Mouse (Mus musculus): ENCODE measurements at regions not wholly inside any gene's neighbourhood (a gene's known extent, or its start where the extent isn't known, plus 50 kb on each side); places are given as distances from the start of the nearest gene placed in this dataset.
A peak's percentile ranks its signal among the peaks of the same experiment; 100 is the strongest.

DNA sequence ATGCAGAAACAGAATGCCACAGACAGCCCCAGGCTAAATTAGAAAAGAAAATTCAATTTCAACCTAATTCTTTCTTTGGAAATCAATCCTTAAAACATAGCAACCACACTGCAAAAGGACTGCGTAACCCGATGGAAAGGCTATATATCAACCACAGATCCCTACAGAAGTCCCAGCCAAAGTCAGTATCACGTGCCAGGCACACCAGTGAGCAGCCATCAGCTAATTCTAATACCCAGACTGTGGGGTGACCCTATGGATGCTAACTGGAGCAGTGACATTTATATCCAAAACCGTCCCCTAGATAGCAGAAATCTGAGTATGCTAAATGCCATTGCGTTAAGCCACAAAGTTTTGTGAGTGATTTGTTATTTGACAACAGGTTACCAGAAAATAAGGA, 286.5 kb upstream of the N6amt1 start:
- DNase-seq, result no peak

- no peak for DNase-seq
These were observed 293.5 kb upstream of the N6amt1 start for GRCm38 (mm10) chr16:87060473-87060872.

DNA sequence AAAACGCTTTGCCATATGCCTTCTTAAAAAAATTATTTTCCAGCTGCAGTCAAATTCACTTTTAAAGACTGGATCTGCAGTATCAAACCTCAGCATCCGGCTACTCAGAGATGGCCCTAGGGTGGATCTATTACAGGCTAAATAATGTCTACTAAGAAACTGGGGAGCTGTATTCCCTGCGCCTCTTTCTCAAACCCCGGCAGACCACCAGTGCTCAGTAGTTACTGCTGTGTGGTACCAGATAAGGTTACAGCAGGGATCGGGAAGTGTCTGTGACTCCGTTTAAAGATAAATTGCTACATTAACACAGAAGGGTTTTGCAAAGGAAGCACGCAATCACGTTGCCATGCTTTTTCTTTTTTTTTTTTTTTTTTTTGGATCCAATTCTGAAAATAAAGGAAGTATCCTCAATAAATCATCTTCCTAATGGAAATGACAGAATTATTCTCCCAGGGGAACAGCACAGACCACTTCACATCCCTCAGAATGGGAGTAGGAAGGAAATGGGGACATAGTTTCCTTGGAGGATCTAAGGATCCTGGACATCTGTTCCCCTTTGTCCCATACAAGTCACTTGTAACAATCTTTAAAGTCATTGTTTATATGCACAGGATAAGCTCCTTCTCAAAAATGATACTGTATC, 304.1 kb upstream of the N6amt1 start:
- DNase-seq, result no peak

- no peak for DNase-seq
These were observed 309.0 kb upstream of the N6amt1 start for GRCm38 (mm10) chr16:87044773-87045561.

DNA sequence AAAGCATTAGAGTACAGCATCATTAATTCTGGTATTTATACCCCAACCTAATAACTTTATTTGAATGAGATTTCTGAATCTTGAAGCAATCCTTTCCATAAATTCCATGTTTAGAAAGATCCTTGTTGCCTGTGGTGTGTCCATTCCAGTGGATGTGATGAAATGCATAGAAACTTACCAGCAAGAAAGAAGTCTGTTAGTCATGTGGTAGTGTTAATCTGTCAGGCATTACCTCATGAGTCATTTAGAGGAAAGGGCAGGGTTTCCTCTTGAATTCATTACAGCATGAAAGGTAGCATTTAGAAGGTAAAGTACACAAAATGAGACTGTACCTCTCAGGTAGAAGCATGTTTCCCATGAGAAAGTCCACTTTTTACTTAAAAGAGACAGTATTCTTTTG, 310.3 kb upstream of the N6amt1 start:
- DNase-seq, result no peak

DNA sequence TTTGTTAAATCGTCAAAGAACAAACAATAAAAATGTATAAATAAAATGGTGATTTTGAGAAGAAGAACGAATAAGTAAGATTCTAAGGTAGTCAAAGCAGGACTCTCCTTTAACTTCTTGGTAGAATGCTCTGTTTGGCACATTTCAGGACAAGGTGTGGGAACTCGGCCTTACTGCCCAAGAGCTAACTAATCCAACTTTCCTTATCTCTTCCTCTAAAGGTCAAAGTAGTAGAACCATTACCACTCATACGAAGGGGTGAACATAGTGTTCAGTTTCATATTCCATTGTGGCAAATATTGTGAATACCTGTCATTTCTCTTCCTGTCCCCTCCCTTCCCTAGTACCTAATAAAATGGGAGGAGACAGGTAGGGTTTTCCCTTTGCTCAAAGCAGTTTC, 313.6 kb upstream of the N6amt1 start:
- no peak for DNase-seq

DNA sequence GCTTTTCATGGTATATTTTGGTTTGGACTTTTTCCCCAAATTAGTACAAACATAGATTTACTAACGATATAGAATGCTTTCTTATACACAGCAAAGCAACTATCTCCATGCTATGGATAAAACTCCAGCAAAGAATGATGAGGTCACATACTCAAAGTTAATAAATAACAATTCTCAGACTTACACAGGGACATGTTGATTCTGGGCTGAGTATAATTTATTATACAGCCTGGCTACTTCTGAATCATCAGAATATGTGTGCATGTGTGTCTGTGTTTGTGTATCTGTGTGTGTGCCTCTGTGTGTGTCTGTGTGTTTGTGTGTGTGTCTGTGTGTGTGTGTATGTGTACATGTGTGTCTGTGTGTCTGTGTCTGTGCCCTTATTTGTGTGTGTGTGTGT, 314.1 kb upstream of the N6amt1 start:
- DNase-seq, result no peak

DNA sequence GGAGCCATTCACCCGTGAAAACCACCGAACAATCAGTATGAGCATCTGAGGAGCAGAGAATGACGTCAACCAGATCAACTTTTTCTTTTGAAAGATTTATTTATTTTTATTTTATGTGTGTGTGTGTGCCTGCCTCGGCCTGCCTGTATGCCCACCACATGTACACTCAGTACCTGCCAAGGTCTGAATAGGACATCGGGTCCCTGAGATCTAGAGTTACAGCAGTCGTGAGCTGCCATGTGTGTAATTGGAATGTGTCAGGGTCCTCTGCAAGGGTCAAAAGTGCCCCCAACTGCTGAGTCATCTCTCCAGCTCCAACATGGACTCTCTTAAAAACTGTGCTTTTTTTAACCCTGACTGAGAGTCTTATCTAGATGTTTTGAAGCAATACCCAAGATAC, 316.9 kb upstream of the N6amt1 start:
- DNase-seq, result no peak

- DNase-seq, result no peak
These were observed 322.1 kb upstream of the N6amt1 start for GRCm38 (mm10) chr16:87031836-87032235.

GRCm38 (mm10) chr16:87028516-87029145, 325.4 kb upstream of the N6amt1 start:
- no peak for DNase-seq

DNA sequence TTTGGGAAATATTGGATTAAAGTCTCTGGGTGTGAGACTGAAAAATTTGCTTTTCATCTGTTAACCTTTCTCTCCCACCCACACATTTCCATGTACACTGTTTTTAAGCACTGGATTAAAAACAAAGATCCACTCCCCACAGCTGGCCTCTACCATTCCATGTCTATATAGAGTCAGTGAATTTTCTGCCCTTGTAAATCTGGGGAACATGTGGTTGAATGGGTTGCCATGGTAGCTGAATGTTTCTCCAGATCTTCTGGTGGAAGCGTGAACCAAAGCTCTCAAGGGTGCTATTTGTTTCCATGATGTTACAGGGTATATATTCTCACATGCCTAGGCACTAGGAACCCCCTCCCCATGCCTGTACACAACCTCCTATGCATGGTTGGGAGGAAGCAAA, 326.4 kb upstream of the N6amt1 start:
- DNase-seq, result no peak

DNA sequence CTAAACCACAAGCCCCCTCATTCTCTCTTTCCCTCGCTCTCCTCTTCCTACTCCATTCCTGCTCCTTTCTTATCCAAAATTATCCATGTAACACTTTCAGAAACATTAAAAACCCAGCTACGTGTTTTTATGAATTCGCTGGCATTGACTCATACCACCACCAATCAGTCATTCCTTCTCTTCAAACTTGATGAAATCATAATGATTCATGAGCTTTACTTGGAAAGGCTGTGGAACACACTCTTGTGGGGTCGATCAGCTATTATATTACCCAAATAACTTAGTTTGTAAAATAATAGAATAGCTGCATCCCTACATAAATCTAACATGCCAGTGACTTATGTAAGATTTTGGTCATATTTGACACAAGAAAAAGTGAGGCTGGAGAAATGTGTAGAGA, 331.9 kb upstream of the N6amt1 start:
- no peak for DNase-seq

DNA sequence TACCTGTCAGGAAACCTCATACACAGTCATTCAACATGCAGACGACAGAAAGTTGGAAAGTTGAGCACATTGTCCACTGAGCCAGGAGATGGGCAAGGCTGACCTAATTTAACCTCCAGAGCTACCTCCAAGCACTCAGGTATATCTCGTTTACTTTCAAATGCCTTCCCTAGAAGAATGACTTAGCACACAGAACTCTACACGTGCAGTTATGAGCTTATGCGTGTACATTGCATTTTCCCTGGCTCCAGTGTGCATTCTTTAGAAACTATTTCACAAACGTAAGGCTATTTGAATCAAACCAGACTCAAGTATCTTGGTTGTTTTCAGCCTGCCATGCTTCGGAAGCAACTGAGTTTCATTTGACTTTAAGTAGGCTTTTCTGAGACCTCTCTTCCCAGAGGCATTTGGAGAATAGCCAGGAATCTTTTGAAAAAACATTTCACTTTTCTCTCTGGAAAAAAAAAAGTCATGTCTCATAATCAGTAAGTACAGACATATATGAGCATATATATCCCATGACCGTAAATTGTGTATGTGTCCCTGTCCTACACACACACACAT, 336.8 kb upstream of the N6amt1 start:
- DNase-seq, result no peak

GRCm38 (mm10) chr16:87001579-87001978, 352.4 kb upstream of the N6amt1 start:
- DNase-seq, result no peak

- no peak for DNase-seq
These were observed 352.9 kb upstream of the N6amt1 start for GRCm38 (mm10) chr16:87001135-87001534.

GRCm38 (mm10) chr16:86971691-86972090, 382.3 kb upstream of the N6amt1 start:
- no peak for DNase-seq

GRCm38 (mm10) chr16:86949681-86950080, 404.3 kb upstream of the N6amt1 start:
- DNase-seq, result no peak

- no peak for DNase-seq
These were observed 408.3 kb upstream of the N6amt1 start for GRCm38 (mm10) chr16:86945531-86946144.

DNA sequence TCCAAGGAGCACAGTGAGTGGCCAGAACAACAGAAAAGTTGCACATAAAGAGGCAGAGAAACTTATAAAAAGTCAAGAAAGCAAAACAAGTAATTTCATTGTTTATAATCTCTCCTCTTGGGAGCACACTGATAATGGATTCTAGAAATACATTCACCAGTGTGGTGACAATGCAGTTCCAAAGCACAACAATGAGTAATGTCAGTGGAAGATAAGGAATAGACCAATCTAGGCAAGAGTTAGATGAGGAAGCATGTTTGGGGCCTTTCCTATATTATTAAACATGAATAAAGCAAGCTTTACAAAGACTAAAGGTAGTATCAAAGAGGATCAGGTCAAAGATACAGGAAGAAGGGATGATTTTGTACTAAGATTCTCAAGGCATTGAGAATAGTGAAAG, 408.9 kb upstream of the N6amt1 start:
- no peak for DNase-seq

- DNase-seq, result no peak
These were observed 419.0 kb upstream of the N6amt1 start for GRCm38 (mm10) chr16:86934989-86935388.

- DNase-seq, result peak; percentile 50
These were observed 421.2 kb upstream of the N6amt1 start for GRCm38 (mm10) chr16:86932765-86933164.

- DNase-seq, result no peak
These were observed 455.8 kb upstream of the N6amt1 start for GRCm38 (mm10) chr16:86897967-86898710.

DNA sequence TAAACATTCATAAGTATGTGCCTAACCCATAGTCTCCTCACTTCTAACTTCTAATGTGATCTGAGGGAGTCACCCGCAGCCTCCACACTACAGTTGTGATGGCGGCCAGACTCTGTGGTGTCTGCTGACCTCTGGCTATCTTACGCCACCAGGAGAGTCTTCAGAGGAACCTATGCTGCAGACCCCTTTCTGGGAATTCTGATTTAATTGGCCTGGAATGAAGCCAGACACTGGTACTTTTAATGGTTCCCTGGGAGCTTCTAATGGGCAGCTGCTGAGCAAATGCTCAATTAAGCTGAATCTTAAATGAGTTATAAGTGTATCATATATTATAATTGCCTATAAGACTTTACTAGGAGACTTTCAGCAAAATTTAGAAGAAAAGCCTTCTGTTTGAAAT, 459.0 kb upstream of the N6amt1 start:
- no peak for DNase-seq
